Mouse (Mus musculus): ENCODE measurements at regions not wholly inside any gene's neighbourhood (a gene's known extent, or its start where the extent isn't known, plus 50 kb on each side); places are given as distances from the start of the nearest gene placed in this dataset.

GRCm38 (mm10) chr8:95980405-95980804 is 92.1 kb upstream of the Got2 start:
- DNase-seq (ENCODE audit: low spot score in 2 of 2) = no peak

GRCm38 (mm10) chr8:95979223-95979622 is 90.9 kb upstream of the Got2 start:
- no peak for DNase-seq (ENCODE audit: low spot score in 2 of 2)

- no peak for DNase-seq (ENCODE audit: low spot score in 2 of 2)
These were observed 86.5 kb upstream of the Got2 start for GRCm38 (mm10) chr8:95974889-95975288.

- no peak for DNase-seq (ENCODE audit: low spot score in 2 of 2)
These were observed 85.9 kb upstream of the Got2 start for GRCm38 (mm10) chr8:95974231-95974630.

- no peak for DNase-seq (ENCODE audit: low spot score in 2 of 2)
These were observed 85.2 kb upstream of the Got2 start for GRCm38 (mm10) chr8:95973571-95973970.

- DNase-seq (ENCODE audit: low spot score in 2 of 2) = no peak
These were observed 80.5 kb upstream of the Got2 start for GRCm38 (mm10) chr8:95968828-95969227.

GRCm38 (mm10) chr8:95966430-95966829 is 78.1 kb upstream of the Got2 start:
- no peak for DNase-seq (ENCODE audit: low spot score in 2 of 2)

GRCm38 (mm10) chr8:95952257-95952656 is 63.9 kb upstream of the Got2 start:
- DNase-seq (ENCODE audit: low spot score in 2 of 2) = no peak

GRCm38 (mm10) chr8:95951794-95952193 is 63.4 kb upstream of the Got2 start:
- DNase-seq (ENCODE audit: low spot score in 2 of 2) = peak; percentile 84 to 86

All from right cerebral cortex, adult 2 months (tissue).